Mouse (Mus musculus) hindbrain, embryonic 10.5 days (tissue): Measurements from ENCODE around the gene Ddx42. TPM values are rescaled to one million over a fixed set of nuclear protein-coding genes. Genes with fewer than 3 reads are reported as not detected.

Experiments used
- DNase-seq: peaks from one replicate; pipeline ENCODE4 v3.0.0-alpha.2; 2017; ENCODE audit warnings: low spot score
- H3K27ac ChIP-seq: fragments of 300-500 bp; sonication (generic); 2 replicates; pipeline ENCODE4 v1.5.1; 2016; ENCODE audit warnings: mild to moderate bottlenecking, moderate library complexity
- H3K27me3 ChIP-seq: fragments of 300-500 bp; sonication (generic); 2 replicates; pipeline ENCODE4 v1.6.1; 2016; ENCODE audit warnings: mild to moderate bottlenecking; ENCODE audit not compliant: poor library complexity, insufficient read depth, severe bottlenecking
- H3K36me3 ChIP-seq: fragments of 300-500 bp; sonication (generic); 2 replicates; pipeline ENCODE4 v1.6.1; 2016; ENCODE audit warnings: mild to moderate bottlenecking, moderate library complexity
- H3K4me1 ChIP-seq: fragments of 300-500 bp; sonication (generic); replicated peaks from 2 replicates; pipeline ENCODE4 v1.6.1; 2016; ENCODE audit warnings: mild to moderate bottlenecking
- H3K4me3 ChIP-seq: fragments of 300-500 bp; sonication (generic); 2 replicates; pipeline ENCODE4 v1.5.1; 2016; ENCODE audit warnings: mild to moderate bottlenecking, moderate library complexity
- H3K9me3 ChIP-seq: fragments of 300-500 bp; sonication (generic); 2 replicates; pipeline ENCODE4 v1.6.1; 2016; ENCODE audit warnings: mild to moderate bottlenecking, moderate library complexity
- WGBS: fragments of 180-500 bp; shearing (Covaris S2); methylation state at CpG from one replicate; pipeline ENCODE4 v1.1.7; 2016; 5-methylcytosine and 5-hydroxymethylcytosine counted together
- polyA plus RNA-seq: library from polyadenylated mRNA; unstranded; fragments of >200 nt; fragmentation: Nextera tagmentation; extraction: Ambion mirVana; gene quantifications from 2 replicates; pipeline ENCODE4 v1.2.1, GENCODE M21; 2016

Gene Ddx42
- 85.6 and 98.1 TPM in 2 replicates for polyA plus RNA-seq

GRCm38 (mm10) chr11:106216730-106217490, at the start of gene Ddx42:
Gene Ddx42, plus strand, starts transcription at chr11:106216926.
- H3K27ac ChIP-seq: peak within 1 kb of the TSS; percentile 95
- H3K4me3 ChIP-seq: peak within 1 kb of the TSS; percentile 84
- DNase-seq: peak; percentile 91
- H3K4me1 ChIP-seq: peaks cover 29% of the 10 kb centered on the region
- no peaks in the 10 kb centered on the region for H3K9me3 ChIP-seq
- no peaks in the 10 kb centered on the region for H3K27me3 ChIP-seq
- WGBS: under 1% methylated on average over 70 of the region's 70 CpGs
- H3K36me3 ChIP-seq: peaks cover 19% of the 10 kb centered on the region

GRCm38 (mm10) chr11:106167435-106167834, 49.3 kb upstream of the Ddx42 start:
- H3K27ac ChIP-seq: no peak overlapping the region
- WGBS: 89% methylated on average over 5 of the region's 5 CpGs
- peaks cover 87% of the 10 kb centered on the region for H3K36me3 ChIP-seq
- no peak for DNase-seq
- no peaks in the 10 kb centered on the region for H3K4me1 ChIP-seq
- H3K9me3 ChIP-seq: no peaks in the 10 kb centered on the region
- no peaks in the 10 kb centered on the region for H3K27me3 ChIP-seq
- H3K4me3 ChIP-seq: no peak overlapping the region

GRCm38 (mm10) chr11:106170807-106171206, 45.9 kb upstream of the Ddx42 start:
- peaks cover 69% of the 10 kb centered on the region for H3K36me3 ChIP-seq
- no peak for DNase-seq
- 82% methylated on average over 7 of the region's 7 CpGs for WGBS

GRCm38 (mm10) chr11:106173228-106173627, 43.5 kb upstream of the Ddx42 start:
- peaks cover 45% of the 10 kb centered on the region for H3K36me3 ChIP-seq
- WGBS: 92% methylated on average over 2 of the region's 2 CpGs
- H3K27ac ChIP-seq: no peak overlapping the region
- H3K27me3 ChIP-seq: no peaks in the 10 kb centered on the region
- DNase-seq: no peak
- H3K9me3 ChIP-seq: no peaks in the 10 kb centered on the region
- H3K4me1 ChIP-seq: no peaks in the 10 kb centered on the region
- H3K4me3 ChIP-seq: no peak overlapping the region

More at GRCm38 (mm10) chr11:106170807-106171206, 45.9 kb upstream of the Ddx42 start:
- H3K27ac ChIP-seq: no peak overlapping the region
- H3K4me1 ChIP-seq: no peaks in the 10 kb centered on the region
- H3K4me3 ChIP-seq: no peak overlapping the region
- no peaks in the 10 kb centered on the region for H3K9me3 ChIP-seq
- no peaks in the 10 kb centered on the region for H3K27me3 ChIP-seq

GRCm38 (mm10) chr11:106174372-106174771, 42.4 kb upstream of the Ddx42 start:
- Histone ChIP-seq H3K27me3 (no peaks in the 10 kb centered on the region), H3K4me1 (no peaks in the 10 kb centered on the region), H3K4me3 (no peak overlapping the region), H3K27ac (no peak overlapping the region), H3K36me3 (peaks cover 40% of the 10 kb centered on the region), H3K9me3 (no peaks in the 10 kb centered on the region)
- DNase-seq: no peak
- WGBS: 85% methylated on average over 5 of the region's 5 CpGs

GRCm38 (mm10) chr11:106175081-106175480, 41.6 kb upstream of the Ddx42 start:
- H3K27ac ChIP-seq: no peak overlapping the region
- H3K4me1 ChIP-seq: 0 out of 2 replicates have a peak, but pooled peaks cover 2% of the 10 kb centered on the region
- no peak for DNase-seq
- H3K4me3 ChIP-seq: no peak overlapping the region
- no peaks in the 10 kb centered on the region for H3K27me3 ChIP-seq
- no peaks in the 10 kb centered on the region for H3K9me3 ChIP-seq
- WGBS: 81% methylated on average over 3 of the region's 3 CpGs
- H3K36me3 ChIP-seq: peaks cover 34% of the 10 kb centered on the region

GRCm38 (mm10) chr11:106176372-106176771, 40.4 kb upstream of the Ddx42 start:
- Histone ChIP-seq H3K4me3 (no peak overlapping the region), H3K4me1 (0 out of 2 replicates have a peak, but pooled peaks cover 4% of the 10 kb centered on the region), H3K36me3 (peaks cover 30% of the 10 kb centered on the region), H3K27ac (no peak overlapping the region), H3K9me3 (no peaks in the 10 kb centered on the region), H3K27me3 (no peaks in the 10 kb centered on the region)
- no peak for DNase-seq
- WGBS: 90% methylated on average over 5 of the region's 5 CpGs

GRCm38 (mm10) chr11:106178036-106178782, 38.5 kb upstream of the Ddx42 start:
- Histone ChIP-seq H3K9me3 (no peaks in the 10 kb centered on the region), H3K4me3 (no peak overlapping the region), H3K36me3 (peaks cover 29% of the 10 kb centered on the region), H3K4me1 (0 out of 2 replicates have a peak, but pooled peaks cover 4% of the 10 kb centered on the region), H3K27ac (no peak overlapping the region), H3K27me3 (no peaks in the 10 kb centered on the region)
- 79% methylated on average over 5 of the region's 5 CpGs for WGBS
- no peak for DNase-seq

GRCm38 (mm10) chr11:106179711-106180448, 36.8 kb upstream of the Ddx42 start:
- DNase-seq: no peak
- H3K36me3 ChIP-seq: peaks cover 33% of the 10 kb centered on the region
- no peak overlapping the region for H3K27ac ChIP-seq
- 75% methylated on average over 7 of the region's 7 CpGs for WGBS
- H3K4me1 ChIP-seq: 0 out of 2 replicates have a peak, but pooled peaks cover 4% of the 10 kb centered on the region
- no peak overlapping the region for H3K4me3 ChIP-seq
- H3K9me3 ChIP-seq: no peaks in the 10 kb centered on the region
- H3K27me3 ChIP-seq: no peaks in the 10 kb centered on the region

- no peak for DNase-seq
- Histone ChIP-seq H3K27me3 (no peaks in the 10 kb centered on the region), H3K36me3 (peaks cover 36% of the 10 kb centered on the region), H3K4me1 (0 out of 2 replicates have a peak, but pooled peaks cover 4% of the 10 kb centered on the region), H3K27ac (no peak overlapping the region), H3K4me3 (no peak overlapping the region), H3K9me3 (no peaks in the 10 kb centered on the region)
- WGBS: 85% methylated on average over 2 of the region's 2 CpGs
Observed at GRCm38 (mm10) chr11:106180449-106180801, 36.3 kb upstream of the Ddx42 start.

GRCm38 (mm10) chr11:106187326-106187725, 29.4 kb upstream of the Ddx42 start:
- H3K27me3 ChIP-seq: no peaks in the 10 kb centered on the region
- H3K4me1 ChIP-seq: peaks cover 3% of the 10 kb centered on the region
- no peaks in the 10 kb centered on the region for H3K9me3 ChIP-seq
- H3K4me3 ChIP-seq: no peak overlapping the region
- no peak overlapping the region for H3K27ac ChIP-seq
- H3K36me3 ChIP-seq: peaks cover 23% of the 10 kb centered on the region
- 88% methylated on average over 4 of the region's 4 CpGs for WGBS
- DNase-seq: no peak

- Histone ChIP-seq H3K27me3 (no peaks in the 10 kb centered on the region), H3K27ac (no peak overlapping the region), H3K9me3 (no peaks in the 10 kb centered on the region), H3K4me3 (no peak overlapping the region), H3K4me1 (peaks cover 13% of the 10 kb centered on the region), H3K36me3 (peaks cover 5% of the 10 kb centered on the region)
- no peak for DNase-seq
- WGBS: 96% methylated on average over 3 of the region's 3 CpGs
Observed at GRCm38 (mm10) chr11:106191716-106192115, 25.0 kb upstream of the Ddx42 start.
